Mouse (Mus musculus): ENCODE data around the gene Sept1.

DNA sequence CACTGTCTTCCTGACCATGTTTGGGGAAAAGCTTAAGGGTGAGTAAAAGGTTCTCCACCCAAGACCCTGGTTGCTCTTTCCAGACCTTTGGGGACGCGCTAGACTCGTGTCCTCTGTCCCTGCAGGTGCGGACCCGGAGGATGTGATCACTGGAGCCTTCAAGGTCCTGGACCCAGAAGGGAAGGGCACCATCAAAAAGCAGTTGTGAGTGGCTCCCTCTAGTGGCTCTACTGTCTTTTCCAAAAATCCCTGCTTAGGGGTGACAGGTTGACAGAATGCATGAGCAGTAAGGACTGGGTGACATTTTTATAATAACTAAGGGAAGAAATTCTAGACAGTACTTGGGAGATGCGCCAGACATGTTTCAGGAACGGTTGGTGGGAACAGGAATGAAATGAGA, 19.4 kb downstream of the Sept1 start:
- 0 out of 2 replicates have a peak, but pooled peaks have one; percentile 55 for TF ChIP-seq CTCF (IDR thresholded peaks at IDR 0.05; ENCODE audit: borderline replicate concordance, control insufficient read depth, extremely low read depth, insufficient read depth, low read length, poor library complexity)
- no peak for TF ChIP-seq POLR2A (IDR thresholded peaks at IDR 0.05; ENCODE audit: control insufficient read depth, extremely low read depth, insufficient read depth, low read length, poor library complexity)
